Mouse (Mus musculus): ENCODE data around the gene Coq4. TPM values are rescaled to one million over a fixed set of nuclear protein-coding genes. Genes with fewer than 3 reads are reported as not detected.

Gene Coq4
- polyA plus RNA-seq, 1 experiment from 2014 or later = 48.6 TPM

DNA sequence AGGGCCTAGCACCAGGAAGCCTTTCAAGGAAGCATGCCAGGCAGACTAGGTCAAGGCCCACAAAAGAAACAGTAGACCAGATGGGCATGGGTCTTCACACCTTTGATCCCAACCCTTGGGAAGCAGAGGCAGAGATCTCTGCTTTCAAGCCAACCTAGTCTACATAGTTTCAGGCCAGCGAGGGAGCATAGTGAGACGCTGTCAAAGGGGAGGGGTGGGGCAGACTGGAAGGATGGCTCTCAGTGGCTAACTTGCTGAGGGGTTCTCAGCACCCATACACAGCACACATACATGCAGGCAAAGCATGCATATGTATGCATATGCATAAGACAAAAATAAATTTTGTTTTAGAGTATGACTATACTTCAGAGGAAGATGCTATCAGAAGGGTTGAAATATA lies 32.1 kb downstream of the Coq4 start:
- H3K27me3 ChIP-seq (replicated peaks; ENCODE audit: control insufficient read depth, insufficient read depth, low read length) = no peaks in the 10 kb centered on the region
- H3K4me3 ChIP-seq (ENCODE audit: low read length) = no peak overlapping the region
- 0% methylated on average over 2 of the region's 2 CpGs for WGBS
- ATAC-seq = no peak
- H3K9me3 ChIP-seq (ENCODE audit: control insufficient read depth, low read length) = no peaks in the 10 kb centered on the region
- H3K9ac ChIP-seq (ENCODE audit: low read depth, low read length) = peak overlapping the region; percentile 5; the same call in 1 of the 2 replicates
- H3K27ac ChIP-seq (ENCODE audit: low read depth, low read length) = peak overlapping the region; percentile 90
- peak overlapping the region; percentile 80; the same call in 1 of the 2 replicates for H3K4me2 ChIP-seq (ENCODE audit: low read length)
- peaks cover 10% of the 10 kb centered on the region for H3K4me1 ChIP-seq (ENCODE audit: control insufficient read depth, insufficient read depth, low read depth, low read length)
- H3K36me3 ChIP-seq (ENCODE audit: control insufficient read depth, insufficient read depth, low read length) = peaks cover 17% of the 10 kb centered on the region

DNA sequence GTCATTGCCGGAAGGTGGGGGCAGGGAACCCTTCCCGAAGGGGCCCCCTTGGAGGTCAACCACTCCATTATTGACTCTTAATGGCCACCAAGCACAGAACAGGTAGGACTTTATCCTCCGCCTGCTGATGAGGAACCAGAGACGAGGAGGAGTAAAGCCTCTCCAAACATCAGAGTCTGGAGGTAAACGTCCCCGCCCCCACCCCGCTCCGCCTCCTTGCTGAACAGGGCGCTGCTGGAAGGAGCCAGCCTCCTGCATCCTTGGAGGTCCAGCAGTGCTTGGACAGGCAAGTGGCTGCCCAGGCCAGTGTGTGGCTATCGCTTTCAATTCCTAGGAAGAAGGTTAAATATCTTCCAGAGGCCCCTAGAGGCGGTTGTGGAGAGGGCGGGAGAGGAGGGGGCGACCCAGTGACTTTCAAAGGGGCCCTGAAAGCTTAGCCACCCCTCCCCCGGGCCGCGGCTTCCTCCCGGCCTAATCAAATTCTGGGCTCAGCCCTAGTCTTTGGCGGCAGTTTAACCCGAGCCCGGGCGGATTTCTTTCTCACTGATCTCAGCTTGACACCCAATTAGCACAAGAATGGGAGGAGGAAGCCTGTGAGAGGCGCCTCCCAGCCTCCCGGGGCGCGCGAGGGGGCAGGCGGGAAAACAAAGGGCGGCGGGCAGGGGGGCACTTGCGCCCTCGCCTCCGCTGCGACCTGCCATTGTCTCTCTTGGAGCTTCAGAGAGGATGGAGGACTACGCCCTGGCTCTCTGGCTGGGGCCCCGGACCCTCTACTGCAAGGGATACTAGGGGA lies 32.9 kb downstream of the Coq4 start, which contains the start of gene Urm1:
Urm1 (plus strand) TSS at position 51 of the 793 bp plus-strand sequence.
- H3K27me3 ChIP-seq (replicated peaks; ENCODE audit: control insufficient read depth, insufficient read depth, low read length) = no peaks in the 10 kb centered on the region
- H3K4me2 ChIP-seq (ENCODE audit: low read length) = peak within 1 kb of the TSS; percentile 80
- peaks cover 13% of the 10 kb centered on the region for H3K36me3 ChIP-seq (ENCODE audit: control insufficient read depth, insufficient read depth, low read length)
- H3K9me3 ChIP-seq (ENCODE audit: control insufficient read depth, low read length) = no peaks in the 10 kb centered on the region
- under 1% methylated on average over 35 of the region's 35 CpGs for WGBS
- H3K4me1 ChIP-seq (ENCODE audit: control insufficient read depth, insufficient read depth, low read depth, low read length) = peaks cover 10% of the 10 kb centered on the region
- peak; percentile 81 for ATAC-seq
- H3K4me3 ChIP-seq (ENCODE audit: low read length) = peak within 1 kb of the TSS; percentile 41
- H3K27ac ChIP-seq (ENCODE audit: low read depth, low read length) = peak within 1 kb of the TSS; percentile 90
- H3K9ac ChIP-seq (ENCODE audit: low read depth, low read length) = peak within 1 kb of the TSS; percentile 59

DNA sequence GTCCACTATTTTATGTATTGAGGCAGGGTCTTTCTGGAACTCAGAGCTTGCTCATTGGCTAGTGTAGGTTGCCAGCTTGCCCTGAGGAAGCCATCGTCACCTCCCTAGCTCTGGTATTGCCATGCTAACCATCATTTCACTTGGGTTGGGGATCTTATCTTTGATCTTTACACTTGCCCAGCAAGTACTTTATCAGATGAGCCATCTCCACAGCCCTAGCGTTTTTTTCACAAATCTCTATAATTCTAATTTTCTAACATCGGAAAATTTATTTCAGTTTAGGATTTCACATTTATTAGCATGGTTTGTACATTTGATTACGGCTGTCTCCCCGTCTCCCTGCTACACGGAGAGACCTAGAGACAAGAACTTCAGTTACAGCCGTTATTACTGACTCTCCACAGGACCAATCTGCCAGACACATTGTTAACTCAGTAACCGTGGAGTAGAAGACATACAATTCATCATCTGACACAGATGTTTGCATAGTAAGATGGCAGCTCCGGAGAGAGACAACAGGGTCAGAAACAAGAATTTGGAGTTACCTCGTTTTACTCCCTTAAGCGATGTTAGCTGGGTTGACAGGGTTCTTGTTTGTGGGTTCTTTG lies 39.1 kb downstream of the Coq4 start:
- Histone ChIP-seq H3K9ac (ENCODE audit: low read depth, low read length) (peak overlapping the region; percentile 76), H3K27me3 (replicated peaks; ENCODE audit: control insufficient read depth, insufficient read depth, low read length) (no peaks in the 10 kb centered on the region), H3K4me2 (ENCODE audit: low read length) (peak overlapping the region; percentile 82), H3K4me1 (ENCODE audit: control insufficient read depth, insufficient read depth, low read depth, low read length) (peaks cover 14% of the 10 kb centered on the region), H3K9me3 (ENCODE audit: control insufficient read depth, low read length) (no peaks in the 10 kb centered on the region), H3K36me3 (ENCODE audit: control insufficient read depth, insufficient read depth, low read length) (no peaks in the 10 kb centered on the region), H3K4me3 (ENCODE audit: low read length) (peak overlapping the region; percentile 90), H3K27ac (ENCODE audit: low read depth, low read length) (peak overlapping the region; percentile 90)
- WGBS = 7% methylated on average over 11 of the region's 11 CpGs
- ATAC-seq = no peak

DNA sequence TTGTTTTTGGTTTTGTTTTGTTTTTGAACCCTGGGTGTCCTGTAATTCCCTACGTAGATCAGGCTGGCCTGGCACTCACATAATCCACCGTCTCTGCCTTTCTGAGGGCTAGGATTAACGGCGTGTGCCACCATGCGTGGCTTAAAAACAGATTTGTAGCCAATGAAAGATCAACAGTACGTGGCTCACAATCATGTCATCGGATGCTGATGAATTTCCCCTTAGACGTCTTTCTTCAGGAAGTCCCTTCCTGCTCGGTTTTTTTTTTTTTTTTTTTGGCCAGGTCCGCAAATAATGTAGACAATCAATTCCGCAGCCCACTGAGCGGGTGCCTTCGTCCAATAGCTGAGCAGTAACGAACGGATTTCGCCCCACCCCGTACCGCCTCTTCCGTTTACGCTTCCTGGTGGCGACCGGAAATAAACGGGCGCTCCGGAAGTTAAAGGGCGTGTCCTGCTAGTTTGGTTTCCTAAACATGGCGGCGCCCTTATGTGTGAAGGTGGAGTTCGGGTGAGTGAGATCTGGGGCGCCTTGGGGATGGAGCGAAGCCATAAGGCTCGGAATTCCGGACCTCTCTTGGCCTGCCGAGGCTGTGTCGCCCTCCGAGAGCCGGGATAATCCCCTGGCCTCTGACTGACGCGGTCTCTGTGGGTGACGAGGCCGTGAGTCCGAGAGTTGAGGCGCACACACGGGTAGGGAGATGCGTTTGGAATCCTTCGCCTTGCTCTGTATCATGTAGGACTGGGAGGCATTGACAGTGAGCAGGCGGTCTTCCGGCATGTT lies 39.8 kb downstream of the Coq4 start:
- no peaks in the 10 kb centered on the region for H3K27me3 ChIP-seq (replicated peaks; ENCODE audit: control insufficient read depth, insufficient read depth, low read length)
- no peaks in the 10 kb centered on the region for H3K9me3 ChIP-seq (ENCODE audit: control insufficient read depth, low read length)
- peak overlapping the region; percentile 82 for H3K9ac ChIP-seq (ENCODE audit: low read depth, low read length)
- H3K4me1 ChIP-seq (ENCODE audit: control insufficient read depth, insufficient read depth, low read depth, low read length) = peaks cover 14% of the 10 kb centered on the region
- peak overlapping the region; percentile 90 for H3K4me3 ChIP-seq (ENCODE audit: low read length)
- H3K36me3 ChIP-seq (ENCODE audit: control insufficient read depth, insufficient read depth, low read length) = no peaks in the 10 kb centered on the region
- peak overlapping the region; percentile 88 for H3K4me2 ChIP-seq (ENCODE audit: low read length)
- peak overlapping the region; percentile 90 for H3K27ac ChIP-seq (ENCODE audit: low read depth, low read length)
- under 1% methylated on average over 48 of the region's 48 CpGs for WGBS
- ATAC-seq = peak; percentile 97

DNA sequence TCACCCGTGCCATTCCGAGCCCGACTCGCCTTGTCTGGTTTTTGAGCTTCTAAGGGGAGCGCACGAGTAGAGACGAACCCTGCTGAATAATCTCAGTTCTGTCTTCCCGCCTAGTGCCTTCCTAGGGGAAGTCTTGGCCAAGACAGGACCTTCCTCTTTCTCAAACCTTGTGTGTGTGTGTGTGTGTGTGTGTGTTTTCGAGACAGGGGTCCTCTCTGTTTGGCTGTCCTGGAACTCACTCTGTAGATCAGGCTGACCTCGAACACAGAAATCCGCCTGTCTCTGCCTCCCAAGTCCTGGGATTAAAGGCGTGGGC lies 40.4 kb downstream of the Coq4 start:
- peak overlapping the region; percentile 82 for H3K9ac ChIP-seq (ENCODE audit: low read depth, low read length)
- no peaks in the 10 kb centered on the region for H3K27me3 ChIP-seq (replicated peaks; ENCODE audit: control insufficient read depth, insufficient read depth, low read length)
- peak overlapping the region; percentile 90 for H3K4me3 ChIP-seq (ENCODE audit: low read length)
- no peaks in the 10 kb centered on the region for H3K9me3 ChIP-seq (ENCODE audit: control insufficient read depth, low read length)
- 5% methylated on average over 12 of the region's 12 CpGs for WGBS
- peaks cover 14% of the 10 kb centered on the region for H3K4me1 ChIP-seq (ENCODE audit: control insufficient read depth, insufficient read depth, low read depth, low read length)
- H3K4me2 ChIP-seq (ENCODE audit: low read length) = peak overlapping the region; percentile 88
- no peak for ATAC-seq
- peak overlapping the region; percentile 64 for H3K27ac ChIP-seq (ENCODE audit: low read depth, low read length)
- H3K36me3 ChIP-seq (ENCODE audit: control insufficient read depth, insufficient read depth, low read length) = no peaks in the 10 kb centered on the region

DNA sequence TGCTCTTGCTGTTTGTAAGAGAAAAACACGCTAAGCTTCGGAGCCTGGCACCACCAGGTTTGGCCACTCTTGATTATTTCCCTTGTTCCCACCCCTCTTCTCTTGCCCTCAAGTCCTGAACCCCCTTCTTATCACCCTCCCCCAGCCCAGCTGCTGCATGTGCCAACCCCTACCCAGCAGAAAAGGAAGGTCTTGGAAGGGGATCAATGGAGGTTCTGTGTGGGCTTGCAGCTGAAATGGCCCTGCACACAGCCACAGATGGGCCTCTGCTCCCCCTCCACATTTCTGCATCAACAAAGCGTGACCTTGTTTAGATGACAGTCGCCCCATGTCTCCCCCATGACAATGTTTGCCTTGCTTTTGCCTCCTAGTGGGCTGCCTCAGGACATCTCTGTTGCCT lies 43.8 kb downstream of the Coq4 start:
- Histone ChIP-seq H3K4me3 (ENCODE audit: low read length) (no peak overlapping the region), H3K4me2 (ENCODE audit: low read length) (no peak overlapping the region), H3K27me3 (replicated peaks; ENCODE audit: control insufficient read depth, insufficient read depth, low read length) (no peaks in the 10 kb centered on the region), H3K36me3 (ENCODE audit: control insufficient read depth, insufficient read depth, low read length) (no peaks in the 10 kb centered on the region), H3K9me3 (ENCODE audit: control insufficient read depth, low read length) (no peaks in the 10 kb centered on the region), H3K27ac (ENCODE audit: low read depth, low read length) (no peak overlapping the region), H3K9ac (ENCODE audit: low read depth, low read length) (no peak overlapping the region), H3K4me1 (ENCODE audit: control insufficient read depth, insufficient read depth, low read depth, low read length) (peaks cover 13% of the 10 kb centered on the region)
- 91% methylated on average over 4 of the region's 4 CpGs for WGBS
- ATAC-seq = no peak

DNA sequence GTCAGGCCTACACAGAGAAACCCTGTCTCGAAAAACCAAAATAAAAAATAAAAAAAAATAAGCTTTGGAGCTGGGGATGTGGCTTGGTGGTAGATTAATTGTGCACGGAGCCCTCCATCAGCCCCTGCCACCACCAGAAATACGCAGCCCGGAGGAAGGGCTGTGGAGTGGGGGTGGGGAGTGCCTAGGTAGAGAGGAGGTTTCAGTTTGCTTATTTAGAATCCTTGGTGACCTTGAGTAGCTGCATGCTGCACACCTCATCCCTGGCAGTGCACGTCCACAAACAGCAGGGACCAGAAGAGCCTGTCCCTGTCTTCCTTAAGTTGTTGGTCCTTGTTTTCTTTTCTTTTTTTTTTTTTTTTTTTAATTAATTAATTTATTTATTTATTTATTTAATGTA lies 46.5 kb downstream of the Coq4 start:
- no peak overlapping the region for H3K27ac ChIP-seq (ENCODE audit: low read depth, low read length)
- 93% methylated on average over 5 of the region's 5 CpGs for WGBS
- H3K9me3 ChIP-seq (ENCODE audit: control insufficient read depth, low read length) = no peaks in the 10 kb centered on the region
- H3K27me3 ChIP-seq (replicated peaks; ENCODE audit: control insufficient read depth, insufficient read depth, low read length) = no peaks in the 10 kb centered on the region
- ATAC-seq = no peak
- no peak overlapping the region for H3K9ac ChIP-seq (ENCODE audit: low read depth, low read length)
- H3K36me3 ChIP-seq (ENCODE audit: control insufficient read depth, insufficient read depth, low read length) = no peaks in the 10 kb centered on the region
- peaks cover 2% of the 10 kb centered on the region for H3K4me1 ChIP-seq (ENCODE audit: control insufficient read depth, insufficient read depth, low read depth, low read length)
- no peak overlapping the region for H3K4me3 ChIP-seq (ENCODE audit: low read length)
- no peak overlapping the region for H3K4me2 ChIP-seq (ENCODE audit: low read length)

DNA sequence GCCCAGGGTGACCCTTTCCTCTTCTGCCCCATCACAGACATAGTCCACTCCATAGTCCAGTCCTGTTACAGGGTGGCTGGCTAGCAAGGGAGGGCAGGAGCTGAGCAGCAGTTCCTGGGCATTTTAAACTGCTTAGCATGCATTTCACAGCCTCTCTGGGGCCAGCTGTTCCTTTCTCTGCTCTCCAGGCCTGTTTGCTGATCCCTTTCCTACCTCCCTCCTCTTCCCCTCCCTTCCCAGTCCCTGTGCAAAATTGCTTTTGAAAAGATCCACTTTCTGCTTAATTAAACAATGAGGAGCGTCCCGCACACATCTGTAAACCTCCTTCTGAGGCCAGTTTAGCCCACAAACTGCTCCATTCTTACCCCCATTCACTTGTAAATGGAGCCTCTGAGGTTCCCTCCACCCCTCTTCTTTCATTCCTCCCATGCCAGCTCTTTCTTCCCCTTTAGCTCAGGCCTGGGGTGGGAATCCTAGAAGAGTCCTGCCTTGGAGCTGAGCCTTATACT lies 48.2 kb downstream of the Coq4 start:
- Histone ChIP-seq H3K9ac (ENCODE audit: low read depth, low read length) (no peak overlapping the region), H3K27ac (ENCODE audit: low read depth, low read length) (peak overlapping the region; percentile 46), H3K4me3 (ENCODE audit: low read length) (no peak overlapping the region), H3K4me2 (ENCODE audit: low read length) (no peak overlapping the region), H3K9me3 (ENCODE audit: control insufficient read depth, low read length) (no peaks in the 10 kb centered on the region), H3K27me3 (replicated peaks; ENCODE audit: control insufficient read depth, insufficient read depth, low read length) (no peaks in the 10 kb centered on the region), H3K36me3 (ENCODE audit: control insufficient read depth, insufficient read depth, low read length) (no peaks in the 10 kb centered on the region), H3K4me1 (ENCODE audit: control insufficient read depth, insufficient read depth, low read depth, low read length) (peaks cover 14% of the 10 kb centered on the region)
- WGBS = 13% methylated on average over 2 of the region's 2 CpGs
- ATAC-seq = peak; percentile 60; the same call in 1 of the 2 replicates
